ENCODE assay signal across 9 mouse cellular contexts in the genomic region with DNA sequence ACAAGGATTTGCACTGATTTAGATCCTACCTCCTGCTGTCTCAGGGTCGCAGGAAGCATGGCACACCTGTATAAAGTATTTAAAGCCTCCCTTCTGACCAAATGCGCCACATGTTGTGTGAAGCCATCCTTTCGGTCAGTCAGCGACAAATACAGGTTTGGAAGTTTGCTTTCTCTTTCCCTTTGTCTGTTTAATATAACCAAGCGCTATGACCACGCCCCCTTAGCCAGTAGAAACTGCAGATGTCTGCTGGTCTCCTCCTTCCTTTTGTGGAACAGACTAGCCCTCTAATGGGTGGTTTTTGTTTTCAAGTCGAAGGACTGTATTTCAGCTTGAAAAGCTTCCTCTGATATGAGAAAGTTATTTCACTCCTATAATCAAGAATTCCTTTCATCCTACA.
A peak's percentile ranks its signal among the peaks of the same experiment; 100 is the strongest.
DNase-seq lines count a peak whose midpoint lies in the region; ATAC-seq and TF ChIP-seq lines count a peak whose summit lies in the region.
"Had no signal": no experiment of that assay in that cellular context is flagged by ENCODE, and none has a peak within 500 bp of the region (broad histone marks: within the 10 kb centered on the region; RNA-seq: fewer than 3 reads in every experiment).

No protein-coding gene starts in this region.

- no peak overlapping the region for H3K27ac ChIP-seq in kidney, postnatal 0 days
- peak overlapping the region; percentile 46 to 62; a peak in 3 of 4 replicates for H3K27ac ChIP-seq in heart, embryonic 14.5 days (replicated peaks in 1 of 2; ENCODE audit: control insufficient read depth in 1 of 2, insufficient read depth in 1 of 2, low read depth in 2 of 2, low read length in 2 of 2)

- H3K27me3 ChIP-seq in kidney, postnatal 0 days (ENCODE audit: insufficient read depth, low read length), result no peaks in the 10 kb centered on the region
- no peaks in the 10 kb centered on the region for H3K27me3 ChIP-seq in heart, embryonic 14.5 days (ENCODE audit: control insufficient read depth, insufficient read depth, low read length)

- H3K36me3 ChIP-seq in kidney, postnatal 0 days (ENCODE audit: insufficient read depth, low read length), result no peaks in the 10 kb centered on the region
- H3K36me3 ChIP-seq in heart, embryonic 14.5 days (ENCODE audit: control insufficient read depth, insufficient read depth, low read length), result no peaks in the 10 kb centered on the region

- H3K9me3 ChIP-seq in kidney, postnatal 0 days (replicated peaks; ENCODE audit: low read length), result no peaks in the 10 kb centered on the region
- H3K9me3 ChIP-seq in heart, embryonic 14.5 days (ENCODE audit: control insufficient read depth, low read length), result no peaks in the 10 kb centered on the region

- no peak for TF ChIP-seq CTCF in kidney, postnatal 0 days (IDR thresholded peaks at IDR 0.05; ENCODE audit: low read depth)

- H3K9ac ChIP-seq in kidney, postnatal 0 days (ENCODE audit: low read depth, low read length), result no peak overlapping the region
- no peak overlapping the region for H3K9ac ChIP-seq in heart, embryonic 14.5 days (ENCODE audit: low read length)

- H3K4me2 ChIP-seq in kidney, postnatal 0 days (ENCODE audit: low read length), result peak overlapping the region; percentile 39
- peak overlapping the region; percentile 41 for H3K4me2 ChIP-seq in heart, embryonic 14.5 days (ENCODE audit: low read length)

- no peak for ATAC-seq in kidney, postnatal 0 days (replicated peaks; ENCODE audit: low FRiP score, low read depth)
- no peak for ATAC-seq in heart, embryonic 14.5 days (ENCODE audit: insufficient number of reproducible peaks, insufficient read depth, low FRiP score, low read depth)

- peaks cover 11% of the 10 kb centered on the region; the same call in 1 of the 2 replicates for H3K4me1 ChIP-seq in kidney, postnatal 0 days (replicated peaks; ENCODE audit: insufficient read depth, low read length)
- H3K4me1 ChIP-seq in heart, embryonic 14.5 days (ENCODE audit: control insufficient read depth in 2 of 2, insufficient read depth in 2 of 2, low read length in 2 of 2), result peaks cover 9 to 12% of the 10 kb centered on the region in 2 experiments

- peak; percentile 45 for DNase-seq in adrenal gland, postnatal 14 days
- DNase-seq in adrenal gland, adult 18-20 months (ENCODE audit: low spot score in 2 of 2), result no peak
- peak; percentile 79 for DNase-seq in kidney, postnatal 0 days (ENCODE audit: low spot score)
- no peak for DNase-seq in kidney, adult 8-10 months
- peak; percentile 49 for DNase-seq in lung, postnatal 10 days
- no peak for DNase-seq in urinary bladder, postnatal 4 days (ENCODE audit: low spot score in 2 of 2)
- DNase-seq in spleen, postnatal 14 days (ENCODE audit: low spot score in 2 of 2), result no peak
- DNase-seq: B cell, adult 2 months had no signal

- 44% methylated on average over 7 of the region's 7 CpGs for WGBS in kidney, postnatal 0 days
- WGBS in heart, embryonic 14.5 days, result 26% methylated on average over 7 of the region's 7 CpGs

- no peak overlapping the region for H3K4me3 ChIP-seq in kidney, postnatal 0 days (replicated peaks; ENCODE audit: low read depth, low read length)
- H3K4me3 ChIP-seq in heart, embryonic 14.5 days (ENCODE audit: control insufficient read depth in 1 of 2, insufficient read depth in 1 of 2, low read depth in 1 of 2, low read length in 2 of 2), result no peak overlapping the region

Comparison
In these comparisons a context has a peak if more than half of its experiments do, and no peak if none do; other contexts are left out.
1. DNase-seq: peak in adrenal gland, postnatal 14 days (single experiment), kidney, postnatal 0 days (single experiment) and lung, postnatal 10 days (single experiment); none in adrenal gland, adult 18-20 months (0 of 2), kidney, adult 8-10 months (0 of 2), urinary bladder, postnatal 4 days (0 of 2) and spleen, postnatal 14 days (0 of 2).